Mouse (Mus musculus): ENCODE results near the gene Cdk5rap1. TPM values are rescaled to one million over a fixed set of nuclear protein-coding genes. Genes with fewer than 3 reads are reported as not detected.

Gene Cdk5rap1
- 14.1 and 18.3 TPM in 2 replicates for polyA plus RNA-seq (2014; fragmentation: Nextera tagmentation; extraction: Ambion mirVana)

GRCm38 (mm10) chr2:154372842-154373500, at the start of gene Cdk5rap1:
TSS of gene Cdk5rap1 (minus strand) at chr2:154373010.
- peak within 1 kb of the TSS; percentile 61 for H3K4me3 ChIP-seq (ENCODE audit: low read depth, low read length)
- peaks cover 3% of the 10 kb centered on the region for H3K4me1 ChIP-seq (ENCODE audit: control insufficient read depth, insufficient read depth, low read length)
- no peaks in the 10 kb centered on the region for H3K9me3 ChIP-seq (replicated peaks; ENCODE audit: control insufficient read depth, low read length)
- ATAC-seq (replicated peaks; ENCODE audit: insufficient number of reproducible peaks, low FRiP score, low TSS enrichment), result no peak
- peak within 1 kb of the TSS; percentile 96 for H3K9ac ChIP-seq (ENCODE audit: low read depth, low read length)
- no peaks in the 10 kb centered on the region for H3K27me3 ChIP-seq (ENCODE audit: control insufficient read depth, insufficient read depth, low read length)
- peak within 1 kb of the TSS; percentile 79 for H3K4me2 ChIP-seq
- H3K36me3 ChIP-seq (ENCODE audit: control insufficient read depth, insufficient read depth, low read length), result peaks cover 8% of the 10 kb centered on the region
- 12% methylated on average over 9 of the region's 9 CpGs for WGBS (ENCODE audit: insufficient replicate concordance)
- H3K27ac ChIP-seq (ENCODE audit: low read depth, low read length), result peak within 1 kb of the TSS; percentile 93

DNA sequence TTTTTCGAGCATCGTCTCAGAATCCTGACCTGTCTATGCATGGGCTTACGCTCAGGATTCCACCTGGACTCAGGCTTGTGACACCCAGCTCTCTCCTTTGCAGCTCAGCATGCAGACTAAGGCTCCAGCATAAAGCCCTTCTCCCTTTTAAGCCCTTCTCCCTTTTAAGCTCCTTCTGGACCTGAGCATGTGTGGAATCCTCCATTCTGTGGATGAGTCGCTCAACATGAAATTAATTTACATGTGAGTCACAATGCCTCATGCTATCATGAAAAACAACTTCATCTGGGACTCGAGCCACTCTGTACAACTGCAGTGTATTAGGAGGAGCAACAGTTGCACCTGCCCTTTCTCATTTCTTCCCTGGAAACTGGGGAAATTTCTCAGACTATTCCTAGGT, 49.4 kb upstream of the Cdk5rap1 start:
- 70% methylated on average over 5 of the region's 5 CpGs for WGBS (ENCODE audit: insufficient replicate concordance)
- no peak overlapping the region for H3K4me2 ChIP-seq
- no peak overlapping the region for H3K27ac ChIP-seq (ENCODE audit: low read depth, low read length)
- no peaks in the 10 kb centered on the region for H3K36me3 ChIP-seq (ENCODE audit: control insufficient read depth, insufficient read depth, low read length)
- no peak for ATAC-seq (replicated peaks; ENCODE audit: insufficient number of reproducible peaks, low FRiP score, low TSS enrichment)
- H3K27me3 ChIP-seq (ENCODE audit: control insufficient read depth, insufficient read depth, low read length), result no peaks in the 10 kb centered on the region
- H3K4me3 ChIP-seq (ENCODE audit: low read depth, low read length), result no peak overlapping the region
- no peaks in the 10 kb centered on the region for H3K9me3 ChIP-seq (replicated peaks; ENCODE audit: control insufficient read depth, low read length)
- H3K4me1 ChIP-seq (ENCODE audit: control insufficient read depth, insufficient read depth, low read length), result no peaks in the 10 kb centered on the region
- no peak overlapping the region for H3K9ac ChIP-seq (ENCODE audit: low read depth, low read length)

DNA sequence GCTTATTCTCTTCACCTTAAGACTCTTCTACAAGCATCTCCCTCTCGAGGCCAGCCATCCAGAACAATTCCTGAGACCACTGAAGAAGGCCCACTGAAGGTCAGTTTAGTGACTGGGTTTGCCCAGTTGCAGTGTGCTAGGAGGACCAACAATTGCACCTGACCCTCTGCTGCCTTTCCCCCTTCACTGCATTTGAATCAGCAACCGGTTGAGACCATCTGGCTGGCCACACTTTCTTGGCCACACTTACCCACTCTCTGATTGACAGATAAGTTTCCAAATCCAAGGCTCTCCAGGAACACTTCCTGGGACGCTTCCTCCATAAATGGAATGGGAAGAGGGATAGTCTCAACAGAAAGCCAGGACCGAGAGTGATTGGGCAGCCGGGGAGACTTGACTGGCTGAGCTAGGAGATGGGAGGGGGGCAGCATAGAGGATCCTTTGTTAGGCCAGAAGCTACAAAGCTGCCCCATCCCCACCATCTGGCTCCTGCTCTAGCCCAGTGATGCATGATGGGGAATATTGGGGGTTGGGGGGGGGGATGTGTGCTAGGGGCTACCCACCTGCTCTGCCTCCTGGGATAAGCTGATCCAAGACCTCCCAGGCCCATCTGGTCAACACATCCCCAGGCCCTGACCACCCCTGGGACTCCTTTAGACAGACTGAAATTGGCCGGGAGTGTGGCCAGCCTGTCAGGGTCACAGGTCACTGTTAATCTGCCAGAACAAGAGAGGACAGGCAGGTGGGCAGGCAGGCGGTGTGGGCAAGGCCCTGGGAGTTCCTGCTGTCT, 48.3 kb upstream of the Cdk5rap1 start:
- Histone ChIP-seq H3K4me3 (ENCODE audit: low read depth, low read length) (no peak overlapping the region), H3K36me3 (ENCODE audit: control insufficient read depth, insufficient read depth, low read length) (no peaks in the 10 kb centered on the region), H3K9me3 (replicated peaks; ENCODE audit: control insufficient read depth, low read length) (no peaks in the 10 kb centered on the region), H3K27ac (ENCODE audit: low read depth, low read length) (no peak overlapping the region), H3K4me2 (no peak overlapping the region), H3K9ac (ENCODE audit: low read depth, low read length) (no peak overlapping the region), H3K27me3 (ENCODE audit: control insufficient read depth, insufficient read depth, low read length) (no peaks in the 10 kb centered on the region), H3K4me1 (ENCODE audit: control insufficient read depth, insufficient read depth, low read length) (no peaks in the 10 kb centered on the region)
- 45% methylated on average over 7 of the region's 7 CpGs for WGBS (ENCODE audit: insufficient replicate concordance)
- ATAC-seq (replicated peaks; ENCODE audit: insufficient number of reproducible peaks, low FRiP score, low TSS enrichment), result no peak

DNA sequence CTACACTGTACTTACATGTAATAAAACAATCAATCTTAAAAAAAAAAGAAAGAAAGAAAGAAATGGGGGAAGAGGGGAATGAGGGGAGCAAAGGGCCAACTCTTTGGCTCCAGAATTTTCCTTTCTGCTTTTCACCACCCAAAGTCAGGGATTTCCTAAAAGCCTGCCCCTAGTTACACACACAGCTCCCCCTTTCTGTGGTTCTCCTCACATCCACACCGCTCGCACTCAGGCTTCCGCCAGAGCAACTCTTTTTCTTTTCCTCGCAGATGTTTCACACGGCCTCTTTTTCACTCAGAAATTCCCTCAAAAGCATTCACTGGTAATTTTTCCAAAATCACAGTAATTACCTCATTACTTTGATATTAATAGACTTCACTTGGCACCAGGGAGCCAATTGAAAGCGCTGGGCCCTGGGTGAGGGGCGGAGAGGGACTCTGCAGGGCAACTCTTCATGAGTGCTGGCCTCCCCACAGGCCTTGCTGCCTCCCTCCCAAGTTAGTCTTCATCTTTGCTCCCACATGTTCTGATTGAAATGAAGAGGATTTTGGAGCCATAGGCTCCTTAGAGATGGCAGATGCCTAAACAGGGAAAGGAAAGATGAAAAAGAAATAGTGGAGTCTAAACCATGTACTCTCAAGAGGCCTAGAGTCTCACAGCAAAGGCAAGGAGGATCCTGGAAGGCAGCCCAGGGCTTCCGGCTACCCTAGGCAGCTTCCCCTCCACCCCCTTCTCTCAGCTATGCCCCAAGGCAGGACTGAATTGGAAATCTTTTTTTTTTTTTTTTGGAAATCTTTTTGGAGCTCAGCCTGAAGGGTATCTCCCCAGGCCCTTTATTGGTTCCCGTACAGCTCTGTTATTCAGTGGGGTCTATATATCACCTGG, 47.1 kb upstream of the Cdk5rap1 start:
- H3K9ac ChIP-seq (ENCODE audit: low read depth, low read length), result no peak overlapping the region
- H3K4me3 ChIP-seq (ENCODE audit: low read depth, low read length), result no peak overlapping the region
- no peaks in the 10 kb centered on the region for H3K9me3 ChIP-seq (replicated peaks; ENCODE audit: control insufficient read depth, low read length)
- no peak overlapping the region for H3K27ac ChIP-seq (ENCODE audit: low read depth, low read length)
- H3K4me1 ChIP-seq (ENCODE audit: control insufficient read depth, insufficient read depth, low read length), result no peaks in the 10 kb centered on the region
- H3K4me2 ChIP-seq, result no peak overlapping the region
- no peaks in the 10 kb centered on the region for H3K36me3 ChIP-seq (ENCODE audit: control insufficient read depth, insufficient read depth, low read length)
- no peaks in the 10 kb centered on the region for H3K27me3 ChIP-seq (ENCODE audit: control insufficient read depth, insufficient read depth, low read length)
- ATAC-seq (replicated peaks; ENCODE audit: insufficient number of reproducible peaks, low FRiP score, low TSS enrichment), result no peak
- 89% methylated on average over 9 of the region's 9 CpGs for WGBS (ENCODE audit: insufficient replicate concordance)

- no peaks in the 10 kb centered on the region for H3K4me1 ChIP-seq (ENCODE audit: control insufficient read depth, insufficient read depth, low read length)
- WGBS (ENCODE audit: insufficient replicate concordance), result 84% methylated on average over 7 of the region's 7 CpGs
- H3K4me3 ChIP-seq (ENCODE audit: low read depth, low read length), result no peak overlapping the region
- H3K4me2 ChIP-seq, result no peak overlapping the region
- H3K9ac ChIP-seq (ENCODE audit: low read depth, low read length), result no peak overlapping the region
- H3K36me3 ChIP-seq (ENCODE audit: control insufficient read depth, insufficient read depth, low read length), result no peaks in the 10 kb centered on the region
- H3K27me3 ChIP-seq (ENCODE audit: control insufficient read depth, insufficient read depth, low read length), result no peaks in the 10 kb centered on the region
- no peaks in the 10 kb centered on the region for H3K9me3 ChIP-seq (replicated peaks; ENCODE audit: control insufficient read depth, low read length)
- ATAC-seq (replicated peaks; ENCODE audit: insufficient number of reproducible peaks, low FRiP score, low TSS enrichment), result no peak
- no peak overlapping the region for H3K27ac ChIP-seq (ENCODE audit: low read depth, low read length)
Observed at GRCm38 (mm10) chr2:154418001-154418400, 45.2 kb upstream of the Cdk5rap1 start.

DNA sequence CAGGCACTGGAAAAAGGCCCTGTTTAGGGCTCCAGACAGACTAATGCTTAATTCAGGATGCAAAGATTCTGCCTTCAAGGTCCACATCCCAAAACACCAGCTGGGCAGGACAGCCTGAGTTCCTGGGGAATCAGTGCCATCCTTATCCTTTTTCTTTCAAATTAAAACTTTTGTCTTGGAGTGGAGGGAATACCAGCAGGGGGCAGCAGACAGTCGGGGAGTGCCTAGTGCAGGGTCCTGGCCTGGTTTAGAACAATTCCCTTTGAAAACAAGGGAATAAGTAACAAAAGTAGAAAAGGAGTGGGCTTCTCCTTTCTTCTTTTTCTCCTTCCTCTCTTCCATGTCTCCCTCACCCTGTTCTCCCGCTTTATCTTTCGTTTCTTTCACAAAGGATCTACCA, 44.3 kb upstream of the Cdk5rap1 start:
- Histone ChIP-seq H3K9me3 (replicated peaks; ENCODE audit: control insufficient read depth, low read length) (no peaks in the 10 kb centered on the region), H3K27me3 (ENCODE audit: control insufficient read depth, insufficient read depth, low read length) (no peaks in the 10 kb centered on the region), H3K9ac (ENCODE audit: low read depth, low read length) (no peak overlapping the region), H3K4me3 (ENCODE audit: low read depth, low read length) (no peak overlapping the region), H3K27ac (ENCODE audit: low read depth, low read length) (no peak overlapping the region), H3K4me2 (no peak overlapping the region), H3K4me1 (ENCODE audit: control insufficient read depth, insufficient read depth, low read length) (no peaks in the 10 kb centered on the region), H3K36me3 (ENCODE audit: control insufficient read depth, insufficient read depth, low read length) (no peaks in the 10 kb centered on the region)
- WGBS (ENCODE audit: insufficient replicate concordance), result 10% methylated on average over 3 of the region's 3 CpGs
- no peak for ATAC-seq (replicated peaks; ENCODE audit: insufficient number of reproducible peaks, low FRiP score, low TSS enrichment)

DNA sequence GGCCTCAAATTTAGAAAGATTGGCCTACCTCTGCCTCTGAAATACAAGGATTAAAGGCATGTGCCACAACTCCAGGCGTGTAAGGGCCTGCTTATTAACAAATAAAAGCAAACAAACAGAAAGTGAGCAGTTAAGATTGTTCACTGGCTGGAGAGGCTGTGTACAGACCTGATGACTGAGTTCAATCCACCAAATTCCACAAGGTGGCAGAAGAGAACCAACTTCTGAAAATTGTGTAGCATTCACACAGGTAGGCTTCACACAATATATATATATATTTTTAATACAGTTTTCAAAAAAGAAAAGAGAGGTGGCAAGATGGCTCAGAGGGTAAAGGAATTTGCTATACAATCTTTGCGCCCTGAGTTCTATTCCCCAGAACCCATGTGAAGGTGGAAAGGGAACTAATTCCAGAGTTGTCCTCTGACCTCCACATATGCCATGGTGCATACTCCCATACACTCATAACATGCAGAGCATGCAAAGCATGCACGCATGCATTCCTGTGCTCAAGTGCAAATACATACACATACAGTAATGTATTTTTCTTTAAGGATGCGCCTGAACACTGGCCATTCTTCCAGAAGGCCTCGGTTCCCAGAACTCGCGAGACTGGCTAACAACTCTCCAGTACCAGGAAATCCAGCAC, 39.3 kb upstream of the Cdk5rap1 start:
- Histone ChIP-seq H3K9me3 (replicated peaks; ENCODE audit: control insufficient read depth, low read length) (no peaks in the 10 kb centered on the region), H3K27ac (ENCODE audit: low read depth, low read length) (no peak overlapping the region), H3K4me2 (no peak overlapping the region), H3K36me3 (ENCODE audit: control insufficient read depth, insufficient read depth, low read length) (no peaks in the 10 kb centered on the region), H3K9ac (ENCODE audit: low read depth, low read length) (no peak overlapping the region), H3K27me3 (ENCODE audit: control insufficient read depth, insufficient read depth, low read length) (0 out of 2 replicates have a peak, but pooled peaks cover 2% of the 10 kb centered on the region), H3K4me1 (ENCODE audit: control insufficient read depth, insufficient read depth, low read length) (no peaks in the 10 kb centered on the region; the same call in 1 of the 2 replicates), H3K4me3 (ENCODE audit: low read depth, low read length) (no peak overlapping the region)
- ATAC-seq (replicated peaks; ENCODE audit: insufficient number of reproducible peaks, low FRiP score, low TSS enrichment), result no peak
- 65% methylated on average over 7 of the region's 7 CpGs for WGBS (ENCODE audit: insufficient replicate concordance)

GRCm38 (mm10) chr2:154410355-154410754, 37.5 kb upstream of the Cdk5rap1 start:
- H3K9me3 ChIP-seq (replicated peaks; ENCODE audit: control insufficient read depth, low read length), result no peaks in the 10 kb centered on the region
- H3K4me1 ChIP-seq (ENCODE audit: control insufficient read depth, insufficient read depth, low read length), result peaks cover 10% of the 10 kb centered on the region
- no peak overlapping the region for H3K4me2 ChIP-seq
- no peak for ATAC-seq (replicated peaks; ENCODE audit: insufficient number of reproducible peaks, low FRiP score, low TSS enrichment)
- H3K27me3 ChIP-seq (ENCODE audit: control insufficient read depth, insufficient read depth, low read length), result 0 out of 2 replicates have a peak, but pooled peaks cover 2% of the 10 kb centered on the region
- no peak overlapping the region for H3K4me3 ChIP-seq (ENCODE audit: low read depth, low read length)
- no peaks in the 10 kb centered on the region for H3K36me3 ChIP-seq (ENCODE audit: control insufficient read depth, insufficient read depth, low read length)
- 52% methylated on average over 2 of the region's 2 CpGs for WGBS (ENCODE audit: insufficient replicate concordance)
- no peak overlapping the region for H3K27ac ChIP-seq (ENCODE audit: low read depth, low read length)
- H3K9ac ChIP-seq (ENCODE audit: low read depth, low read length), result no peak overlapping the region

Data from heart, embryonic 11.5 days (tissue).